Mouse (Mus musculus) cerebellum, postnatal 36 days (tissue): Measurements from ENCODE around the gene Col16a1.

Experiments used
- DNase-seq, 2 experiments: peaks; one replicate each; pipeline ENCODE4 v3.0.0; 2021 to 2022; ENCODE audit warnings: mixed read lengths in 2 of 2

Col16a1 gene

DNA sequence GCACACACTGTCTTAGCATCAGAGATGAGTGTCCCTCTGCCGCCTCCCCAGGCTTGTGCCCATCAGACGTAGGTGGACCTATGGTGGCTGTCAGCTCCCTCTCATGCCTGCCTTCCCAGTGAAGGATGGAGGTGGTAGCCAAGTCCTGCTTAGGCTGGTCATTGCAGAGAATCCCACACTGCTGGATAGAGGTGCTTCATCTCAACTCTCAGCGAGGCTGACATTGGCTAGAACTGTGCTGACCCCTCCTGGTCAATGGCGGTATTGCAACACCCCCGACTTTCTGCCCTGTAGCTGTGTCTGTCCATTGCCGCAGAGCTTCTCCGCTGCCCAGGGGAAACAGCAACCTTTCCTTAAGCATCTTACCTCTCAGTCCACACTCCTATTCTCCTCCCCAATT, 39.7 kb downstream of the Col16a1 start:
- peak; percentile 97 to 100 for DNase-seq

DNA sequence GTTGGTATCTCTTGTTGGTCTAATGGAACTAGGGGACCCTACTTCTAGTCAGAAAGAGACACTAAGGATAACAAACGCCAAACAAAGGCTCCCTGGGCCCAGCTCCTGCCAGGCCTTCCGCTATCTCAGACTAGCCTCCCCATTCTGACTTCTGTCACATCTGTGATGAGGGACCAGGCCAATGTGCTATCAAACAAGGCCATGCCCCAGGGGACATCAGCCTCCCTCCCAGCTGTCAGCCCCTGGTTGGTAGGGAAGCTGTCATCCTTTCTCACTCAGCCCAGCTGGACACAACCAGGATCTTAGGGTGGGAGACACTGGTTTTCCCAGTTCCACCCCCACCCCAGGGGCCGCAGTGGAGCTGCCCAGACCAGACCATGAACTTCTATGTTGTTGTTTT, 47.5 kb downstream of the Col16a1 start:
- DNase-seq, result no peak

DNA sequence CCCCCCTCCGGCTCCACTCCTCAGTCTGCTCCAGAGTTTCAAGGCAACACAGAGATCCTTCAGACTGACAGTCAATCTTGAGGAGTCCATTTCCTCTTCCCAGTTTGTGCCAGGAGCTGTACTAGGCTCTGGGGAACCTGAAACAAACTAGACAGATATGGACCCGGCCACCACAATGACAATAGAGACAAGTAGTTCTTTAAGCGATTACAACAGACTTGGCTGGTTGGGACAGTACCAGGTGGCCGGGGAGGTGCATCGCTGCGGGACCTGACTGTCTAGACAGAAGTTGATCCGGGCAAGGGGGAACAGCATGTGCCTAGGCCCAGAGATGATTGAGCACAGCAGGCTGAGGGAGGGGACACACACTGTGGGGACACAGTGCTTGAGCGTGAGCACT, 53.5 kb downstream of the Col16a1 start:
- peak; percentile 51 to 53 for DNase-seq

DNA sequence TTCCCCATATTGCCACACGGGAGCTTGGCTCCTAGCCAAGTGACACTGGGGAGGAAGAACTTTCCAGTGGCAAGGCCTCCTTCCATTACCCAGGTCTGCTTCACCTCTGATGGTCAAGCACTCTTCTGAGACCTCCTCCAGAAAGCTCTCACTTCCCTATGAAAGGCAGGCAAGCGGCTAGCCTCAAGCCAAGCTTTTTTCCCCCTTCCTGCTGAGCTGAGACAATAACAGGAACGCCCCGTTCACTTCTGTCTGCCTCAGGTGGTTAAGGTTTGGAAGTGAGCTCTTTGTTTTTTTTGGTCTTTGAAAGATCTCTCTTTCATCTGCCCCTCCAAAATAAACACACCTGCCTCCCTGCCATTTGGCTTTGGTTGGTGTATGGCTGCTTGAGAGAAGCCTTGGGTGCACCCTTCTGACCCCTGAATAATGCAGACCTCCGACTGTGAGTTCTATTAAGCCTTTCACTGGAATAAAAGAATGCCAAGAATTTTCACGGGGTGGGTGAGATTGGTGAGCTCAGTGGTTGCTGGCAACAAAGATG, 54.5 kb downstream of the Col16a1 start, which contains the start of gene Pef1:
Pef1 (plus strand) TSS at position 448 of the 541 bp plus-strand sequence.
- no peak for DNase-seq

DNA sequence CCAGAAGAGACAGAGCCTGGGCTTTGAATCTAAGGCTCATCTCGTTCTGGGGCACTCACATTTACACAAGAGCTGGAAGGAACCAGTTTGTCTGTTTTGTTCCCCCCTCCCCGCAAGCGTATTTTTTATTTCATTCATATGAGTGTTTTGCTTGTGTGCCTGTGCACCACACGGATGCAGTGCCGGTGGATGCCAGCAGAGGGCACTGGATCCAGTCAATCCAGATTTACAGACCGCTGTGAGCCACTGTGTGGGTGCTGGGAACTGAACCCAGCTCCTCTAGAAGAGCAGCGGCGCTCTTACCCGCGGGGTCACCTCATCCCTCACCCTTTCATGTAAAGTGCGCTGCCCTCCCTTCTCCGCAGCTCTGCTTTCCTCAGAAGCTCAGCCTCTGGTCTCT, 56.0 kb downstream of the Col16a1 start:
- no peak for DNase-seq

DNA sequence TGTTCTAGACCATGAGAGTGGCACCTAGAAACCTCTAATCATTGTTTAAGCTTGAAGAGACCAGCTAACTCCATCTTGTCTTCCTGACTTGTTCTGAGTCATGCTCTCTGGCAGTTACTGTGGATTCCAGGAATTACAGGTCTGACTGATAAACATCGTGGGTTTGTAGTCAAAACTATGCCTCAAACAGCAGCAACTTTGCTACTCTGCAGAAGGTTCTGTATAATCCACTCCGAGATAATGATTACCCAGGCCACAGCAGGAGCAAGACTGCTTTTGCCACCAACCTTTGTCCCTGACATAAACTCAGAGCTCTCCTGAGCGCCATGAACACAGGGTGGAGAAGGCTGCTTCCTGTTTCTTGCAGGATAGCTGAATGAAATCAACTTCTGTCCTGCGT, 56.9 kb downstream of the Col16a1 start:
- DNase-seq, result no peak

DNA sequence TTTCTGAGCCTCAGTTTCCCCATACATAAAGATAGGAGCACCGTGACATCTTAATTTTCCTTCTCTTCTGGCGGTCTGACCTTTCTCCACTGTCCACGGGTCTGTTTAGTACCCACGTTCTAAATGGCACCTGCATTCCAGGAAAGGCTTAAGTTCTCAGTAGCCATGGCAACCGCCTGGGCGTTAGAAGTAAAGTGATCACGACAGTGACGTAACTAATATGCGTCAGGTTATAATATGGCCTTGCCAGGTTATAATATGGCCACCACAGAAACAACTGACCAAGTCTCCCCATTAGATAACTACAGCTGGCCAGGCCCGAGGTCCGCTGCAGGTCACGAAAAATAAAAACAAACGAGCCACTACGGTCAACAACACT, 59.4 kb downstream of the Col16a1 start:
- no peak for DNase-seq

DNA sequence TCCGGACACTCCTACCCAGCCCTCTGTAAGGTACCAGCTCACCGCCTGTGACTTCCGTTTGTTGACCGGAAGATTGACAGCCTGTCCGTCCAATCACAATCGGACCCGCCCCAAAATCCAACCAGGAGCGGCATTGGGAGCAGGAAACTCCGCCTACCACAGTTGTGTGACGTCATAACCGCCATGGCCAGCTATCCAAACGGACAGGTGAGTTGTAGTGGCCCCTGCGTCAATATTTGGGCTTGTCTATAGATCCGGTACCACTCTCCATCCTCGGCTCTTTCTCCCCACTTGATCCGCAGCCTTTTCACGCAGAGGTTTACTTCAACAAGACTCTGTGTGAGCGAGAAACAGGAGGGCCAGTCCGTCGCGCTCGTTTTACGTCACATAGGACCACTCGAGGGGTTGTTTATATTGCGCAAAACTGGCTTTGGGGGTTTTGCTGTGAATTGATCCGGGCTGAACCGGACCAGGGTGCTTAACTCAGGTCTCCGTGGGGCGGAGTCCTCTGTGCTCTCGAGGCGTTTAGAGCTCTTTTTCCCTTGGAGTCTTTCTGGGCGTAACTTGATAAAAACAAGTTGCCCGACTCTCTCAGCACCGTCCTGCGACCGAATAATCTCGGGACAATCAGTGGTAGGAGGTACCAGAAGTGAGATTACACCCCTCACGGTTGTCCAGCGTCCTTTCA, 59.9 kb downstream of the Col16a1 start:
- peak; percentile 100 for DNase-seq

DNA sequence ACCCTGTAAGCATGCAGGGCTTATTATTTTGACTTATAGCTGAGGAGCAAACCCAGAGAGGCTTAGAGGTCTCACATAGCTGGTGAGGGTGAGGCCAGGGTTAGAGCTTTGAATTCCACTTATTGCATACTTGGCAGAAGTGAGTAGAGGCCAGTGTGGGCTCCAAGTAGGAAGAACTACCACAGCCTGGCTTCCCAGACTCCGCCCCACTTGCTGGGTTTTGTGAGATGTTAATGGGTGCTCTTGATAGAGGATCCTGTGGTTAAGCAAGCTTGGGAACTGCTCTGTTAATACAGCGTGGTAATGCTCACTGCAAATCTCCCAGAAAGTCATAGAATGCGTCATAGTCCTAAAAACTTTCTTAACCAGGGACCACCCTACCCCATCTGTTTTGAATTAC, 61.3 kb downstream of the Col16a1 start:
- no peak for DNase-seq

DNA sequence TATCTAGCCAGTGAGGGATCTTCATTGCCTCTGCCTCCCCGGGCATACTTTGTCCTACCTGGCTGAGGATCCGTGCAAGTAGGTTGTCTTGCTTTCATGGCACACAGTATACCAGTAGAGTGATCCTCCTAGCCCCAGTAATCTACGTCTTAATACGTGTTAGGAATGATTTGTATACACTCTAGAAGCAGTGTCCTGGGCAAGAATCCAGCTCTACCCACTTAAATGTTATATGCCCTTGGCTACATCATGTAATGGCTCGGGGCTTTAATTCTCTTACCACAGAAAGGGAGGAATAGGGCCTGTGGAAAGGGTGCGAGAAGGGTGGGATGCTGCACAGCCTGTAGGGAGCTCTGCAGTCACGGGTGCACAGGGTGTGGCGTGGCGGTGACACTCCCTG, 62.0 kb downstream of the Col16a1 start:
- no peak for DNase-seq

DNA sequence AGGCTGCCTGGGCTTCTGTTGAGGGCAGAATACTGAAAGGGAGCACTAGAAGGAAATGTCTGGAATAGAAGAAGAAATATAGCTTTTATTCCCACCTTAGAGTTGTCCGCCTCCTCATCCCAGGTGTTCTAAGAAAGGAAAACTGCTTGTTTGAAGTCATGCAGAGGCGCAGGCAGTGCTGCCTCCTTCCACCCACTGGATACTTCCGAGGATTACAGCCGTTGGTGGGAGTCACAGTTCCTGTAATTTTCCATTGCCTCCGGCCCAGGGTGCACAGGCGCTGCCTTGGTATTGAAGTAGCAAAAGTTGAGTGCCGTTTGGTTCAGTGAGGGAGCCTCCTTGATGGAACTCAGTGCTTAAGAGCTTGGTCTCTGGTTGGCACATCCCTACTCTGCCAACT, 62.5 kb downstream of the Col16a1 start:
- DNase-seq, result no peak

DNA sequence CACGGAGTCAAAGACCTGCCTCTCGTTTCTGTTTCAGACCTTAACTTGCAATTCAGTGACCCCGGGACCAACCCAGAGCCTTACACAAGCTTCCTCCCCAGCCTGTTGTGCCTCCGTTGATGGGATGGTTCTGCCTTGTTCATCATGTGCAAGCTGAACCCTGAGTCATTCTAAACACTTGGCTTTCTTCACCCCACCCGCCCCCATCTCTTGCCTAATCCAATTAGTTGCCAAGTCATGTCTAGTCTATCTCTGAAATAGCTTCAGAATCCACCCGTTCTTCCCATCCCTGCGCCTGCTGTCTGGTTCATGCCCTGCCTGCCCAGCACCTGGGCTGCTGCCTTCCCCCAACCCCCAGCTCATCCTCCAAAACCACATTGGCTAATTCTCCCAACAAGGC, 64.7 kb downstream of the Col16a1 start:
- DNase-seq, result no peak

DNA sequence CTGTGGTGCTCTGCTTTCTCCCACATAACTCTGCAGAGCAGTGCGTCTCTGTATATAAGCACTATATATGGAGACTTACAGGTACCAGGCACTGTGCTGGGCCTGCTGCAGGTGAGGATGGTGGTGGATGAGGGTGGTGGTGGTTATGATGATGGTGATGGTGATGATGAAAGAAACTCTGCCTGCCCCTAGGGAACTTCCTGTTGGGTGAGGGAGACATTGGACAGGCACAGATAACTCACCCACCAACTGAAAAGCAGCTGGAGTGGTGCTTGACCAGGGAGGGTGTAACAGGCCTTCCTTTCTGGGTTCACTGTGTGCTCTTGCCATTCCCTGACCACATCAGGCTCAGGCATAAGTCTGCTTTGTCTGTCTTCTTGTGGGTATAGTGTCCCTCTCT, 65.1 kb downstream of the Col16a1 start:
- no peak for DNase-seq

DNA sequence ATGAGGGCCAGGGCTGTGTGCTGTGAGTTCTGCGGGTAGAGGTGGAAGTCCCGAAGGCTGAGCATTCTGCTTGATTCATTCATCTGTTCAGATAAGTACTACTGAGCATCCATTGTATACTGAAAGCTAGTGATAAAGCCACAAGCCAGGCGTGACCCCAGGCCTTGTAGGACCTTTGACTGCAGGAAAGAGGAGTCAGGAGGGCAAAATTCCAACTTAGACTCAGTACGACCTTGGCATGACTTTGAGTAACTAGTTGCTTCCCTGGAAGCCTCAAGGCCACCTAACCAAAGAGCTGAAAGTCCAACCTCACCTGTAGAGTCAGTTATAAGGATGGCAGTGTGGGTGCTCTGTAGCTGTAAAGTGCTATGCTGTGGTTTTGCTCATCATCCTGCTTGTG, 73.1 kb downstream of the Col16a1 start:
- no peak for DNase-seq

DNA sequence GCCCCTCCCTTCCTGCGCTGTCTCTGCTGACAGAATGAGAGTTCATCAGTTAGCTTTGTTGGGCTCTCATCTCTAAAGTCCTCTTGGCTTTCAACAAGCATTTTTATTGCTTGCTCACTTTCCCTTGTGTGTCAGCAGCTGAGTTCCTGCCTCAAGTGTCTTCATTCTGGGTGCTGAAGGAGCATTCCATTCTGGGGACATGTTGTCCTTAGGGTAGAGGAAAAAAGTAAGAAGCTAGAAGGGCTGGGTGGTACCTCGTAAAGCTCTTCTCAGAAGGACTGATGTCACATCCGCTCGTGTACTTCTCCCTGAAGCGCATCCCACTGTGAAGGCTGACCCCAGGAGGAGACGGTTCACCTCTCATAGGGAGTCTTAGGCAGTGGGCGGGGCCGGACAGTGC, 73.9 kb downstream of the Col16a1 start:
- DNase-seq, result no peak

DNA sequence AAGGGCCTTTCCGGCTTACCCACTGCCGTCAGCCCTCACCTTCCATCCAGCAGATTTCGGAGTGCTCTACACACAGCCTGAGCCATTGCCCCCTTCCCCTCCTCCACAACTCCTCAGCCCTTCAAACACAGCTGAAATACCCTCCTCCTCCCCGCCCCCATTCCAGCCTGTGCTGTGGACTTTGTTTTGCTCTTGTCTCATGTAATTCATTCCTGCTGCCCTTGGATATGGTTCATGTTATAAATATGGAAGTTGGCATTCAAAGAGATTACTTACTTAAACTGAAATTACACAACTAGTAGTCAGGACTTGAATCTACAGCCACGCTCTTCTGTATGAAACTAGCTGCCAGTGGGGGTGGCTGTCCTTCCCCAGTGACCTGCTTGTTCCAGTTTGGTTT, 75.4 kb downstream of the Col16a1 start:
- no peak for DNase-seq

DNA sequence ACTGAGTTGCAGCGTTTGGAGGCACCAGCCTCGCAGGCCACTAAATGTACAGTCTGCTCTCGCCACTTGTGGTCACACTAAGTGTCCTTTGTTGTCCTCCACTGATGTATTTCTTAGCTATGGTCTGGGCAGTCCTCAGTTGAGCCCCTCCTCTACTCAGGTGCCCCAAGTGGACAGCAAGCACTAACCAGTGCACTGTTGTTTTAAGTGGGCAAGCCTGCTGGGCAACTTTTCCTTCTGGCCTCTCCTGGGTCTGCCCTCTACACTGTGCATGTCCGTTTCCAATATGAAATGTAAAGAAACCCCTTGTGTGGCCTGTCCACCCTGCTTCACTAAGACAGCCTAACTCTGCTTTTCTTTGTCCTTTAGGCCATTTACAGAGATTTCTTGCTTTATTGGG, 76.5 kb downstream of the Col16a1 start:
- no peak for DNase-seq

DNA sequence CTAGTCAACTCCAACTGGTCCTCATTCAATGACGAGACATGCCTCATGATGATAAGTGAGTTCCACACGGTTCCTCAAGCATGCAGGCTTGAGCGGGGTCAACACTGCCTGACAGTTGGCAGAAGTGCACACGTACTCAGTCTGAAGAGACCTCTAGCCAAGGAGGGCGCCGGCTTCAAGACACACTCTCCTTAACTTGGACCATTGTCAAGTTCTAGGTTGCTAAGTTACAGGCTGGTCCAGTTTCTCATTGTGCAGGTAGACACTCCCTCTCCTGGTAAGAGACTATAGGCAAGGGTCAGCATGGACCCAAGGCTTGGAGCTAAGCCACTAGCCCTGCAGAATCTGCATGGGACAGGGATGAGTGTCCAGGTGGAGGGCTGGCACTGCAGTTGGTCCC, 77.5 kb downstream of the Col16a1 start:
- no peak for DNase-seq

DNA sequence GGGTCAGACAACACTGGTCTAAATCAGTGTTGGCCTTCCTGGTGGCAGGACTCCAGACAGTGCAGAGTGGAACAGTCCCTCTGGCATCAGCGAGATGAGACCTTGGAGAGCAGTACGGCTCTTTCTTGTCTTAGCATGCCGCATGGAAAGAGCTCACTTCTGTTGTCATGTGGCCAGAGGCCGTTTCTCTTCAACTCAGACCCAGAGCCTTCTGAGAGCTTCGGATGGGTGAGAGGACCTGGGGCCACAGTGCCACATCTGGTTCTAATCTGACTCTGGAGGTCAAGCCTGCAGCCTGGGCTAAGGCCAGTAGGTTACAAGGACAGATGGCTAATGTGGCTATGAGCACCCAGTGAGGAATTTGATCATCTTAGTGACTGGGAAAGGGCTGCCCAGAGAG, 78.3 kb downstream of the Col16a1 start:
- no peak for DNase-seq

DNA sequence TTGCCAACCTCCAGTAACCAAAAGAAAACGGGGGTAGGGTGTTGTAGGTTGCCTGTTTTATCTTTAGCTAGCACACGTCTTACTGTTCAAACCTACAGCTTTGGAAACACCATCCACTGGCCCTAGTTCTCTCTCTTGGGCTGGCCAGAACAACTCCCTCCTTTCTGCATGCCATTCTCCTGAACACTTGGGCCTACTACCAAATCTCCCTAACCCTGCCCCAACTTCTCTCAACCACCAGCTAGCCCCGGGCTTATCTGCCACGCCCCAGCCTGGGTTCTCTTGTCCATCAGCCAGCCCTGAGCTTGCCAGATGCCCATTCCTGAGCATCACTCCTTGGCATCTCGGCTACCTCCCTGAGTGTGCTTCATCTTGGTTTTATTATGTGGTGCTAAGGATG, 81.3 kb downstream of the Col16a1 start:
- no peak for DNase-seq

DNA sequence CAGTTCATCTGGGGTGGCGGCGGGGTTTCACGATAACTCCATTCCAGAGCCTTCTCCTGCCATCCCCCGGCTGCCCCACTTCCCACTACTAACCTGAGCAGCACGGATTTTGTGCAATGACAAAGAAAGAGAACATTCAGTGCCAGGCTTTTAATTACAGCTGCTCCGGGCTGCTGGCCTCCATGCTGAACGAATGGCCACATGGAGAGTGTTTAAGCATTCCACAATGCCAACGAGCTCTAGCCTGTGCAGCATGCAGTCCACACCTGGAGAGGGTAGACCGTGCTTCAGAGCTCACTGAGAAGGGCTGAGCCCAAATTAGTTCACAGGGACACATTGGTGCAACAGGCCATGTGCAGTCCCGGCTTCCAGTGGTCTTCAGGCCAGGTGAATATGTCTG, 82.4 kb downstream of the Col16a1 start:
- no peak for DNase-seq

DNA sequence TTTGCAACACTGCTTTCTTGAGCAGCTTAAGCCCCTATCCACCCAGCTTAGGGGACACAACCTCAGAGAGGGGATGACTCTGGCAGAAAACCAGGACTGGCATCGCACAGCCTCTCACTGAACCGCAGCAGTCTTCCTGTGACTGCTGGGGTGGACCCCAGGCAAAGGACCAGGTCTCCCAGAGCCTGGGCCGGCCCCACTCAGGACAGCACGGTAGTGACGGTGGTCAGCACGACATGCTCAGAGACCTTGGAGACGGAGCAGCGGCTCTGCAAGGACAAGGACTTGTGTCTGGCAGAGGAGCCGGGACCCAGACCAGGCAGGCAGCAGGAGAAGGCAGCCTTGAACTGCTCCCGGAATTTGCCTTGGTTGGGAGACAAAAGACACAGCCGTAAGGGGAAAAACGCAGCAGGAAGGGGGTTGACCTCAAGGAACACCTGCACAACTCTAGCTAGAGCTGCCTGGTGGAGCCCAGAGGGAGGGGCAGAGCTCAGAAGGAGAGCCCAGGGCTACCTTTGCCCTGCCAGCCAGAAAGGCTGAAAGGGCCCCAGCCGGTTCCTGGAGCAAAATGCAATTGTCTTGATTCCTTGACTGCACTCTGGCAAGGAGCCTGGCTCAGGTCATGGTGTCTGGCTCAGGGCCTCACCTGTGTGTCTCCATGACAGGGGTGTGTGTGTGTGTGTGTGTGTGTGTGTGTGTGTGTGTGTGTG, 83.2 kb downstream of the Col16a1 start:
- DNase-seq, result no peak

DNA sequence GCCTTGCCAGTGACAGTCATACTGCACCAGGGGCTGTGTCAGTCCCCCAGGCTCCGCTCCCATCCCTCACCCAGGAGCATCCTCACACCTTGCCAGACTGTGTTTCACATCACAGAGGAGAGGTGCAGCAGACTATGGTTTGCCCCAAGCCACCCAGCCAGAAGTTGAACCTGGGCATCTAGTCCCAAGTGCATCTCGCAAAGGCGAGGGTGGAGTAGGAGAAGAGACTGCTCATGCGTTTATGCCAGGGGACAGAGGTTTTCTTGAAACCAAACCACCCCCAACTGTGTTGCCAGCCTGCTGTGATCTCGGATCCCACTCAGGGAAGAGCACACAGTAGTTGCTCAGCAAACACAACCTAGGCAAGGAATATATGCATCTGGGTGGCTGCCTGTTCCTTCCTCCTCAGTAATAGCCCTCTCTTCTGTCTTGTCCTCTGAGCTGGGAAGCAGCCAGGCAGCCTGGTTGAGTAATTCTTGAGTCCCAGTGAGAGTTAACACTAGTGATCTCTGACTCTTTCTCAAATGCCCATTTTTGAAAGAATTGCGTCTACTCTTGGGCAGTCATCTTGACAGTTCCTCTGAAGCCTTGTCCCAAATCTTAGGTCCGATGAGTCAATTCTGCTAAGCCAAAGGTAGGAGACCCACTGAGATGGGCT, 83.9 kb downstream of the Col16a1 start:
- no peak for DNase-seq

DNA sequence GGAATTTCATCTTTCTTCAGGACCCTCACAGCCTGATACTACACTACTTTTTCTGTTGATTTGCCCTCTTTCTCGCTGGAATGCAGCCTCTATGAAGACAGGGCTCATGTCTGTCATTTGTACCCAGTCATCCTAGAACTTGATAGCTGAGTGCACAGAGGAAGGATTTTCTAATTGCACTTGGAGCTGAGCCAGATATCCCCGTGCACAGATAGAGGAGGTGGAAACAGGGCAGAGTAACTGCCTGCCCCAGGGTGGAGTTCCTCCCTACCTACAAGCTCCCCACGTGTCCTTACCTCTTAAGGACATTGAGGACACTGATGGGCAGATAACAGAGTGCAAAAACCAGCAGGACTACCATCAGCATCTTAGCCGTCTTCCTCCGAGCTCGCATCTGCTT, 85.8 kb downstream of the Col16a1 start:
- no peak for DNase-seq
